Mouse (Mus musculus) kidney, adult 8-10 months (tissue): Measurements from ENCODE around the gene Tvp23b.

Experiments used
- DNase-seq, 2 experiments: peaks; one replicate each; pipeline ENCODE4 v3.0.0; 2022

Gene Tvp23b

GRCm38 (mm10) chr11:62879220-62880048 lies at the start of gene Tvp23b:
Gene Tvp23b, plus strand, starts transcription at chr11:62879455.
- DNase-seq = peak; percentile 98 to 99

DNA sequence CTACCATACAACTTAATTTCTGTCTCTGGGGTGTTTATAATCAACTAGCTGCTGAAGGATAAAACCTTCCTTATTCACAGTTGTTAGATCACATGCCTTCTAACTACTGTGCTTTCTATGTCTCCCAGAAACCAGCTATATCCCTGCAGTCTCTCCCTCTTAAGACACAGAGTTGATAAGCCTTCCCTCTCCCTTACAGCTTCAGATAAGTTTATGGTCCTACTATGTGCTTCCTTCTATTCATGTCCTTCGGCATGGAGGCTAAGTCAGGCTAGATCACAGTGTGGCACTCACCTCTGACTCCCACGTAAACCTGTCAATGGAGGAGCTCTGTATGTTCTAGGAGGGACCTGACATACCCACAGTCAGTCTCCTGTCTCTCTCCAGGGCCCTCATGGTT lies 48.9 kb upstream of the Tvp23b start:
- no peak for DNase-seq

DNA sequence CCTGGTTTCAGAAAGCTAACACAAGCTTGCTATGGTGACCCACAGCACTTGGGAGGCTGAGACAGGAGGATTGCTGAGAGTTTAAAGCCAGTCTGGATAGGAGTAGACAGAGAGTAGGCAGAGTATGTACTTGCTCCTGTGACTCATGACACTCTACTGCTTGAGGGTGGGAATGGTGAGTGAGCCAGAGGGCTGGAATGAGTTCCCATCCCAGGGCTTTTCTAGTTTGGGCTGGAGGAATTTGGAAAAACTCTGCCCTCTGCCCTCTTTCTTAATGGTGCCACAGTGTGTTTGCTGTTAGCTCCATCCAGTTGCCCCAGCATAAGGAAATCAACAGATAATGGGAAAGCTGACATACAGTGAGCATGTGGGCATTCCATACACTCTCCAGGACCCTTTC lies 47.3 kb upstream of the Tvp23b start:
- DNase-seq = no peak

DNA sequence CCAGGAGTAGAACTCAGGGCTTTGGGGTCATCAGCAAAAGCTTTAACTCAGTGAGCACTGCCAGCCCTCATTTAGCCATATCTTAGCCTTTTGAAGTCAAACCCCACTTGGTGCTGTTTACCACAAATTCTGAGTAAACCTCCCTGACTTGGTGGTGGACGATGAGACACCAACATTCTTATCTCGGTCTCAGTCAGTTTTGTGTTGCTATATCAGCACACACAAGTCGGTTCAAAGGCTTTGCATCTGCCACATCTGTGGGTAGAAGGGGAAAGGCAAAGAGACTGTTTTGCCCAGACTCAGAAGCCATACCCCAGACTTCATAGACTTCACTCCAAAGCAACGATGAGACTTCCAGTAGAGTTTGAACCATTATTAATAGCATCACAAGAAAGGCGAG lies 34.7 kb upstream of the Tvp23b start:
- DNase-seq = no peak

DNA sequence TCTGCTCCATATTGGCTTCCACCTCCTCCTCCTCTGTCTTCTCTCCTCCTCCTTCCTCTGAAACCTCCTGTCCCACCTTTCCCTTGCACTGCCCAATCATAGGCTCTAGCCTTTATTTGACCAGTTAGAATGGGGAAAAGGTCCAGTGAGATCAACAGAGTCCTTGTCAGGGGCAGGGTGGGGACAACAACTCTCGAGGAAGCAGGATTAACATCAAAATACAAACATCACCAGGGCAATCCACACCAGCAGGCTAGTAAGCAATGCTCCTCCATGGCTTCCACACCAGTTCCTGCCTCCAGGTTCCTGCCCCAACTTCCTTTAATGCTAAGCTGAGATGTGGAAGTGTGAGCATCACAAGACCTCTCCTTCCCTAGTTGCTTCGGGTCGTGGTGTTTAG lies 33.5 kb upstream of the Tvp23b start:
- DNase-seq = no peak

GRCm38 (mm10) chr11:62846961-62847654 lies 32.1 kb upstream of the Tvp23b start, which contains the start of gene Fbxw10:
Gene Fbxw10, plus strand, starts transcription at chr11:62847069.
- peak in 1 of 2 experiments; percentile 18 for DNase-seq

DNA sequence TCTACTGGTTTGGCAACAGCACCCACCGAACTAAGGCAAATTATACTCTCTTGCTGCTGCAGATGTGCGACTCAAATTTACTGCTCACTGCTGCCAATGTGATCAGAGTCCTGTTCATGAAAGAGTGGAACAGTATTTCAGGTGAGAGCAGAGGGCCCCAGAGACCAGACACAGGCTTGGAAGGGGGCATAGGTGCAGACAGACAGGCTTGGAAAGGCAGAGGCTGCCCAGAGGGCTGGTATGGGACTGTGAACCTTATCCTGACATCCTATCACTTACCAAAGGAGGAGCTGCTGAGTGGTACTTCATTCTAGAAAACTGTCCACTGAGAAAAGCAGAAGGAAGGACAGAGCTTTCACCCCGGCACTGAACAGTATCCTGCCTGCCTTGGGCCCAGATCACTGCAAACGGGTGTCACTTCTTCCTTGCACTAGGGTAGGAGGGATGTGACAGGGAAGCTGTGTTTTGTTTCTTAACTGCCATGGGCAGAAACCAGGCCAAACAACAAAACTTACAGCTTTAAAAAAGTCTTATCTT lies 31.5 kb upstream of the Tvp23b start:
- no peak for DNase-seq

DNA sequence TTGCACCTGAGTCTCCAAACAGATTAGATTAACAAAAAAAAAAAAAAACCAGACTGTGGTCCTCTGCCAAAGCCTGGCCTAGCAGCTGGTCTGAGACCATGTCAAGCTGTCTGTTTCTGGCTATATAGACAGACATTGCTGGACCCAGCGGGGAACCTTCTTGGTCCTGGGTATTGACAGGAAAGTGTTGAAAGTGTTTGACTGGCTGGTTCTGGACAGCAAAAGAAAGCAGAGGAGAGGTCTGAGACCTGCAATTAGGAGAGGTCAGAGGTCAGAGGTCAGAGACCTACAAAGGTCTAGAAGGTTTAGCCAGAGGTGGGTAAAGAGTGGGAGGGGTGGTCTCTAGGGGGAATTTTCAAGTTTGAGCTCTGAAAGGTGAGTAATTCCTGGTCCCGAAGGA lies 31.0 kb upstream of the Tvp23b start:
- no peak for DNase-seq

- peak; percentile 21 to 34 for DNase-seq
Observed at GRCm38 (mm10) chr11:62851199-62851598, 28.1 kb upstream of the Tvp23b start.

DNA sequence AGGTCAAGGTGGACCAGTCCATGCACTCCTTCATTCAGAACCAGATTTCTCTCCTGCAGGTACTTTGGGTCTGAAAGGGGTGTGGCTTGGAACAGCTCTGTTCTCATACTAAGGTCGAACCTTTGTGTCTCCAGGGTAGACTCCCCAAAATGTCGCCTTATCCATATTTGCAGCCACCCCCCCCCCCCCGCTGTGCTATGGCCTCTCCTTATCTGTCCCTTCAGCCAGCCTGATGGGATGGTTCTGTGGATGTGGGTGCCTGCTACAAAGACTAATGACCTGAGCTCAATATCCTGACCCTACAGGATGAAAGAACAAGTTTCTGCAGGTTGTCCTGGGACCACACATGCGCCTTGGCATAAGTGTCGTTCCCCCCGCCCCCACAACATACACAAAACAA lies 25.9 kb upstream of the Tvp23b start:
- DNase-seq = no peak

GRCm38 (mm10) chr11:62865562-62865961 lies 13.7 kb upstream of the Tvp23b start:
- no peak for DNase-seq

GRCm38 (mm10) chr11:62866685-62867084 lies 12.6 kb upstream of the Tvp23b start:
- DNase-seq = no peak

DNA sequence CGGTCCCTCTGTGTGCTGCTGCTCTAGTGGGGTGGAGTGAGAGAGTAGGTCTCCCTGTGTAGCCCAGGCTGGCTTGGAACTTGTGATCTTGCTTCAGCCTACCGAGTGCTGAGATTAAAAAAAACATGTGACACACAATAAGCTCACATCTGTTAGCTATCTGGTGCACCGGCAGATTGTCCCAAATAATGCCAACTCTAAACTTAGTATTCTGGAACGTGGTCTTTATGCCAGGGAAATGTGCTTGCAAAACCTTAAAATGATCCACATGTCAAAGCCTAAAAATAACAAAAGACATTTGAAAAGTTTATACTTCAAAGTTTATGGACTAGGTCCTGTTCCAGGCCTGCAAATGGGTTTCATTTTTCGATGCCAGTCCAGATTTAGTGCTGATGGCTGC lies 10.1 kb upstream of the Tvp23b start:
- DNase-seq = no peak

- DNase-seq = no peak
Observed at GRCm38 (mm10) chr11:62869715-62870371, 9.4 kb upstream of the Tvp23b start.

GRCm38 (mm10) chr11:62873479-62873878 lies 5.8 kb upstream of the Tvp23b start:
- DNase-seq = no peak

DNA sequence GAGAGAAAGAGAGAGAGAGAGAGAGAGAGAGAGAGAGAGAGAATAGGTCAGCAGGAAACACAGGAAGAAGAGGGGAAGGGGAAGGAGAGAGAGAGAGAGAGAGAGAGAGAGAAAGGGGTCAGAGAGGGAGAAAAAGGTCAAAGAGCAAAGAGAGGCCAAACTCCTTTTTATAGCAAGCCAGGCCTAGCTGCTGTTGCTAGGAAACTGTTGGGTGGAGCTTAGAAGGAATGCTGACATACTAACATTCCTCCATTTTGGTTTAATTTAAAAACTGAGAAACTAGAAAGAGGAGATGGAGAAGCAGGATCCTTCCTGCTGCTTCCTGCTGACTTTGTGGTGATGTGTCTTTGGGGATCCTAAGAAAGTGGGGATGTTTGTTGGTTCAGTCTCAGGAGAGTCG lies 3.6 kb upstream of the Tvp23b start:
- DNase-seq = peak in 1 of 2 experiments; percentile 30

GRCm38 (mm10) chr11:62876445-62876844 lies 2.8 kb upstream of the Tvp23b start:
- no peak for DNase-seq

DNA sequence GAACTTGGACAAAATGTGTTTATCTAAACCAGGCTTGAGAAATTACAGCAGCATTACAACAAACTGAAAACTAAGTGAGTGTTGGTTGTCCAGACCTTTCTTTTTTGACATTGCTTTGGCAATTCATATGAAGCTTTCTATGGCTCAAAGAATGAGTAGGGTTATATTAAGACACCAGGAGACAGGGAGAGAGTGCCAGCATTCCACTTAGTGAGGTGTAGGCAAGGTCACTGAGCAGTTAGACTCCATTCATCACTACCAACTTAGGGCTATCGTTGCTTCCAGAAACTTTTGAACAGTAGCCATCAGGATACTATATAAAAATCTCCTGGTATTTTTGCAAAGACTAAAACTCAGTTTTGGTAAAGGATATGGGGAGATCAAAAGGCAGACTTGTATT lies 1.9 kb upstream of the Tvp23b start:
- DNase-seq = no peak

DNA sequence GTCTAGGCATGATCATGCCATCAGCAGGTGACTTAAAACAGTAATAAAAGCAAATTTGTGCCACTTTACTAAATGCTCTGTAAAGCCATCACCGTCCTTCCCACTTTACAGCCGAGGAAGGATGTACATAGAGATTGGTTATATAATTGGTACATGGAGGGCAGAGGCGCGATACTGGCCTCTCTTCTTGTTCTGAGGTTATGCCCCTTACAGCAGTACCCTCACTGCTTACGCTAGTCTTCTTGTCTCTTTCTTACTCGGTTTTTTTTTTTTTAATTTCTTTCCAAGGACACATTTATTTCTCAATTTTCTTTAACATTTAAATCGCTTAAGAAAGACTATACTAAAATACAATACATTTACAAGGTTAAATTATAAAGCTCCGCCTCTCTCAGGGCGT lies 527 bp upstream of the Tvp23b start:
- no peak for DNase-seq

DNA sequence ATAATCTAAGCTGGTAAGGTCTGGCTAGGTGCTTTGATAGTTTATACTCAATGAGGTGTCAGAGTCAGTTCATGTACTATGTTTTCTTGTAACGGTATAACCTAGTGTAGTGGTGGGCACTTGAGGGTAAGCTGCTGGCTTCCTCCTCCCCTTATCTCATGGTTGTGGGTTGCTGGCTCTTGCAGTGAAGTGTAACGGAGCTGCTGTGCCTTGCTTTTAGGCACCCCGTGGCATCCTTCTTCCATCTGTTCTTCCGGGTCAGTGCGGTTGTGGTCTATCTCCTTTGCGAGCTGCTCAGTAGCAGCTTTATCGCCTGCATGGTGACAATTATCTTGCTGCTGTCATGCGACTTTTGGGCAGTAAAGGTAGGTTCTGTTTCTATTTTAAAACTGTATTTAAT lies 4.2 kb downstream of the Tvp23b start:
- DNase-seq = no peak

GRCm38 (mm10) chr11:62885323-62885722 lies 6.1 kb downstream of the Tvp23b start:
- DNase-seq = peak in 1 of 2 experiments; percentile 36

DNA sequence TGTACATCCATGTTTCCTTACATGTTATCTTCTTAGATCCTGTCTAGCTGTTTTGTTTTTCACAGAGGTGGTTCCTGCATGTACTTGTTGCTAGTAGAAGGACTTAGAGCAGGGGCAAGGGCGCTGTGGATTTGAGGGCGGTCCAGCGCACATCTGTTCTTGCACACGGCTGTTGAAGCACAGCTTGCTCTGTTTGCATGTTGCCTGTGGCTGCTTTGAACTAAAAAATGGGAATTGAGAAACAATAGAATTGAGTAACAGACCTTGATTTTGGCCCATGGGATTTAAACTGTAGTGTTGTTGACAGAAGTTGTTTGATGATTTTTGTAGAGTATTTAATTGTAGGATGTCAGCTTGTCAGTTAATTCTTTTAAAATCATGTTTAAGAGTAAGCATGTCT lies 11.5 kb downstream of the Tvp23b start:
- no peak for DNase-seq

DNA sequence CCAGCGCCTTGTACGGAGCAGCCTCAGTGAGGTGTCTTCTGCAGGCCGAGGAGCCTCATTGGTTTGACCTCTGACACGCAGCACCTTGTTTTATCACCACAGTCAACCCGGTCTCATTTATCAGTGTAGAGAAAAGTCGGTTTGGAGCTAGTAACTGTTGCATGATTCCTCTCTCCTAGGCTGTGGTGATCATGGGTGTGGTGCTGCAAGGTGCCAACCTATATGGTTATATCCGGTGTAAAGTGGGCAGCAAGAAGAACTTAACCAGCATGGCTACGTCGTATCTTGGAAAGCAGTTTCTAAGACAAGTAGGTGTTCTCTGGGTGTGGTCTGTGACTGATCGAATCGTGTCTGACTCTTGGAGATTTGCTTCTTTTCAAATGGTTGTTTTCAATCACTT lies 12.5 kb downstream of the Tvp23b start:
- DNase-seq = no peak
